Mouse (Mus musculus): ENCODE data around the gene Safb2. TPM values are rescaled to one million over a fixed set of nuclear protein-coding genes. Genes with fewer than 3 reads are reported as not detected.

Gene Safb2
- polyA plus RNA-seq, 1 experiment, result 137 TPM

GRCm38 (mm10) chr17:56585171-56585821 lies 911 bp upstream of the Safb2 start:
- peak overlapping the region; percentile 82 for H3K4me3 ChIP-seq (replicated peaks; ENCODE audit: insufficient read depth, low read depth, low read length)
- peak overlapping the region; percentile 27 for H3K27ac ChIP-seq (ENCODE audit: insufficient read depth, low read length)
- TF ChIP-seq POLR2A (IDR thresholded peaks at IDR 0.05; ENCODE audit: borderline replicate concordance, insufficient read depth, low read length), result no peak
- no peak for TF ChIP-seq CTCF (IDR thresholded peaks at IDR 0.05; ENCODE audit: borderline replicate concordance, insufficient read depth, low read depth, low read length)
- under 1% methylated on average over 61 of the region's 61 CpGs for WGBS
- no peaks in the 10 kb centered on the region for H3K27me3 ChIP-seq (ENCODE audit: control insufficient read depth, insufficient read depth, low read length)
- H3K4me1 ChIP-seq (ENCODE audit: control insufficient read depth, insufficient read depth, low read length), result peaks cover 47% of the 10 kb centered on the region
- no peak for DNase-seq

- TF ChIP-seq POLR2A (IDR thresholded peaks at IDR 0.05; ENCODE audit: borderline replicate concordance, insufficient read depth, low read length) (no peak), CTCF (IDR thresholded peaks at IDR 0.05; ENCODE audit: borderline replicate concordance, insufficient read depth, low read depth, low read length) (no peak)
- DNase-seq, result peak in 1 of 2 experiments; percentile 66
Observed at GRCm38 (mm10) chr17:56583611-56584256, 651 bp downstream of the Safb2 start.

DNA sequence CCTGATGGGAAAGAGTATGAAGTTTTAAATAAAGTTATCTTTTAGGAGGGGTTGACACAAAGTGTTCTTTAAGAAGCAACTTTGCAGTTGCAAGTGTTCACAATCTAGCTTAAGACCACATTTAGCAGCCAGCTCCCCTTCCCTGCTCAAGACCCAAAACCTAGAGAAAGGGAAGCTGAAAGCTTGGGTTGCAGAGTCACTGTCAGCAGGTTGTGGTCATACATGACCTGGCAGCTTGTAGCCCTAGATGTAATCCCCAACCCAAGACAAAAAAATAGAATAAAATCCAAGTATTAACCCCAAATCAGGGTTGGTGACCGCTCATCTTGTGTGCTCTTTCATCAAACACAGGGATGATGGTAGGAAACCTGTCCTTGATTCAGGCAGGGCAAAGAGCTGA lies 1.3 kb downstream of the Safb2 start:
- Histone ChIP-seq H3K4me3 (replicated peaks; ENCODE audit: insufficient read depth, low read depth, low read length) (peak overlapping the region; percentile 76), H3K27me3 (ENCODE audit: control insufficient read depth, insufficient read depth, low read length) (no peaks in the 10 kb centered on the region), H3K27ac (ENCODE audit: insufficient read depth, low read length) (no peak overlapping the region), H3K4me1 (ENCODE audit: control insufficient read depth, insufficient read depth, low read length) (peaks cover 31% of the 10 kb centered on the region)
- no peak for DNase-seq
- WGBS, result 71% methylated on average over 1 of the region's 1 CpGs
- TF ChIP-seq POLR2A (IDR thresholded peaks at IDR 0.05; ENCODE audit: borderline replicate concordance, insufficient read depth, low read length), result no peak
- no peak for TF ChIP-seq CTCF (IDR thresholded peaks at IDR 0.05; ENCODE audit: borderline replicate concordance, insufficient read depth, low read depth, low read length)

More at GRCm38 (mm10) chr17:56583611-56584256, 651 bp downstream of the Safb2 start:
- Histone ChIP-seq H3K4me1 (ENCODE audit: control insufficient read depth, insufficient read depth, low read length) (peaks cover 34% of the 10 kb centered on the region), H3K4me3 (replicated peaks; ENCODE audit: insufficient read depth, low read depth, low read length) (peak overlapping the region; percentile 76), H3K27ac (ENCODE audit: insufficient read depth, low read length) (peak overlapping the region; percentile 68), H3K27me3 (ENCODE audit: control insufficient read depth, insufficient read depth, low read length) (no peaks in the 10 kb centered on the region)
- WGBS, result 2% methylated on average over 33 of the region's 33 CpGs

DNA sequence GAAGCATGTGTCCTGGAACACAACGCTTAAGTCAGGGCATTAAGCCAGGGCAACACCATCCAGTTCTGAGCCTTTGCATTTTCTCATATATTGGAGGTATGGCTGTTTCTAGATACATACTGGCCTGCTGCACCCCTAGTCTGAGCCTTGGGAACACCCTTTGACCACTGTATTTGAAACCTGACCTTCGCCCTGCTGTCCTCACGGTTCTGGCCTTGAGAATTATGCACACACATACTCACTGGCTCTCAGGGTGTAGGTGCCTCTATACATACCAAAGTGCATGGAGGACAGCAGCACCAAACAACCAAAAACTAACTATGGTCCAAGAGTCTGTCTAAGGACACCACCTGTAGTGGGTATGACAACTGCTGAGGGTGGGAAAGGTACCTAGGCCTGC lies 11.4 kb downstream of the Safb2 start:
- Histone ChIP-seq H3K27me3 (ENCODE audit: control insufficient read depth, insufficient read depth, low read length) (no peaks in the 10 kb centered on the region), H3K4me3 (replicated peaks; ENCODE audit: insufficient read depth, low read depth, low read length) (no peak overlapping the region), H3K27ac (ENCODE audit: insufficient read depth, low read length) (no peak overlapping the region), H3K4me1 (ENCODE audit: control insufficient read depth, insufficient read depth, low read length) (peaks cover 14% of the 10 kb centered on the region)
- DNase-seq, result no peak
- 71% methylated on average over 3 of the region's 3 CpGs for WGBS
- no peak for TF ChIP-seq POLR2A (IDR thresholded peaks at IDR 0.05; ENCODE audit: borderline replicate concordance, insufficient read depth, low read length)
- TF ChIP-seq CTCF (IDR thresholded peaks at IDR 0.05; ENCODE audit: borderline replicate concordance, insufficient read depth, low read depth, low read length), result no peak

- Histone ChIP-seq H3K4me3 (replicated peaks; ENCODE audit: insufficient read depth, low read depth, low read length) (no peak overlapping the region), H3K27ac (ENCODE audit: insufficient read depth, low read length) (no peak overlapping the region), H3K4me1 (ENCODE audit: control insufficient read depth, insufficient read depth, low read length) (peaks cover 14% of the 10 kb centered on the region), H3K27me3 (ENCODE audit: control insufficient read depth, insufficient read depth, low read length) (no peaks in the 10 kb centered on the region)
- no peak for TF ChIP-seq CTCF (IDR thresholded peaks at IDR 0.05; ENCODE audit: borderline replicate concordance, insufficient read depth, low read depth, low read length)
- no peak for TF ChIP-seq POLR2A (IDR thresholded peaks at IDR 0.05; ENCODE audit: borderline replicate concordance, insufficient read depth, low read length)
- no peak for DNase-seq
- WGBS, result 6% methylated on average over 1 of the region's 1 CpGs
Observed at GRCm38 (mm10) chr17:56572154-56572553, 12.2 kb downstream of the Safb2 start.

DNA sequence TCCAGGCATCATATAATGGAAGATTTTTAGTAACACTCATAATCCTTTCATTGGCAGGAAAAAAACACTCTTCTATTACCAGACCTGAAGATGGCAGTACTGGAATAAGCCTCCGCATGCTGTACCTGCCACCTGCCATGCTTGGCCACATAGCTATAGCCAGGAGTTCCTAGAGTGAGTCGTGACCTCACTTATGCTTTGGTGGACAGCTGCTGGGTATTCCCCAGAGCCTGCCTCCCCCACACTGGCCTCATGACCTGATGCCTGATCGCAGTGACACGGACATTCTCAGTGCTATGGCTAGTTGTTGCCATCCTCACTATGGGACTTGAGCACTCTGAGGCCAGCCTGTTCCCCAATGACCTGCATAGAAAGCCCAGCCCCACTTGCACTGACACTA lies 14.1 kb downstream of the Safb2 start:
- 0 out of 2 replicates have a peak, but pooled peaks have one; percentile 27 for TF ChIP-seq CTCF (IDR thresholded peaks at IDR 0.05; ENCODE audit: borderline replicate concordance, insufficient read depth, low read depth, low read length)
- TF ChIP-seq POLR2A (IDR thresholded peaks at IDR 0.05; ENCODE audit: borderline replicate concordance, insufficient read depth, low read length), result no peak
- Histone ChIP-seq H3K27me3 (ENCODE audit: control insufficient read depth, insufficient read depth, low read length) (no peaks in the 10 kb centered on the region), H3K27ac (ENCODE audit: insufficient read depth, low read length) (no peak overlapping the region), H3K4me3 (replicated peaks; ENCODE audit: insufficient read depth, low read depth, low read length) (no peak overlapping the region), H3K4me1 (ENCODE audit: control insufficient read depth, insufficient read depth, low read length) (peaks cover 14% of the 10 kb centered on the region)
- DNase-seq, result no peak
- 22% methylated on average over 4 of the region's 4 CpGs for WGBS

DNA sequence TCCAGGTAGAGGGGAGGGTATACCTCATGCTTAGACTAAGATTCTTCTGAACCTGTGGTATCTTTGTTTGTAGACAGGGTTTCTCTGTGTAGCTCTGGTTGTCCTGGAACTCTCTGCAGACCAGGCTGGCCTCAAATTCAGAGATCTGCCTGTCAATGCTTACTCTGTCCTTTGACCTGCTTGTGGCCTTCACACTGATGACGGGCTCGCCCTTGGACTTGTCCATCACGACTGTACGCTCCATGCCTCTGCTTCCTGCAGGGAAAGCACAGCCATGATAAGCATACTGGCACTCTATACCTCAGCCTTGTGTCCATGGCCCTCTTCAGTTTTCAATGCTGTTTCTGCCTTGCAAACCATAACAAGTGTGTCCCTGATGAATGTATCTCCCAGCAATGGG lies 17.0 kb downstream of the Safb2 start:
- DNase-seq, result no peak
- WGBS, result 92% methylated on average over 4 of the region's 4 CpGs
- H3K27me3 ChIP-seq (ENCODE audit: control insufficient read depth, insufficient read depth, low read length), result no peaks in the 10 kb centered on the region
- TF ChIP-seq POLR2A (IDR thresholded peaks at IDR 0.05; ENCODE audit: borderline replicate concordance, insufficient read depth, low read length), result no peak
- TF ChIP-seq CTCF (IDR thresholded peaks at IDR 0.05; ENCODE audit: borderline replicate concordance, insufficient read depth, low read depth, low read length), result no peak
- no peak overlapping the region for H3K27ac ChIP-seq (ENCODE audit: insufficient read depth, low read length)
- H3K4me3 ChIP-seq (replicated peaks; ENCODE audit: insufficient read depth, low read depth, low read length), result no peak overlapping the region
- peaks cover 8% of the 10 kb centered on the region for H3K4me1 ChIP-seq (ENCODE audit: control insufficient read depth, insufficient read depth, low read length)

GRCm38 (mm10) chr17:56566918-56567317 lies 17.5 kb downstream of the Safb2 start:
- Histone ChIP-seq H3K27ac (ENCODE audit: insufficient read depth, low read length) (no peak overlapping the region), H3K27me3 (ENCODE audit: control insufficient read depth, insufficient read depth, low read length) (no peaks in the 10 kb centered on the region), H3K4me3 (replicated peaks; ENCODE audit: insufficient read depth, low read depth, low read length) (no peak overlapping the region), H3K4me1 (ENCODE audit: control insufficient read depth, insufficient read depth, low read length) (peaks cover 7% of the 10 kb centered on the region)
- WGBS, result 83% methylated on average over 5 of the region's 5 CpGs
- DNase-seq, result no peak
- TF ChIP-seq CTCF (IDR thresholded peaks at IDR 0.05; ENCODE audit: borderline replicate concordance, insufficient read depth, low read depth, low read length) (no peak), POLR2A (IDR thresholded peaks at IDR 0.05; ENCODE audit: borderline replicate concordance, insufficient read depth, low read length) (no peak)
